Mouse (Mus musculus): ENCODE results near the gene Pgpep1. TPM values are rescaled to one million over a fixed set of nuclear protein-coding genes. Genes with fewer than 3 reads are reported as not detected.

Pgpep1 gene
- polyA plus RNA-seq, 1 experiment, result 30.2 TPM

DNA sequence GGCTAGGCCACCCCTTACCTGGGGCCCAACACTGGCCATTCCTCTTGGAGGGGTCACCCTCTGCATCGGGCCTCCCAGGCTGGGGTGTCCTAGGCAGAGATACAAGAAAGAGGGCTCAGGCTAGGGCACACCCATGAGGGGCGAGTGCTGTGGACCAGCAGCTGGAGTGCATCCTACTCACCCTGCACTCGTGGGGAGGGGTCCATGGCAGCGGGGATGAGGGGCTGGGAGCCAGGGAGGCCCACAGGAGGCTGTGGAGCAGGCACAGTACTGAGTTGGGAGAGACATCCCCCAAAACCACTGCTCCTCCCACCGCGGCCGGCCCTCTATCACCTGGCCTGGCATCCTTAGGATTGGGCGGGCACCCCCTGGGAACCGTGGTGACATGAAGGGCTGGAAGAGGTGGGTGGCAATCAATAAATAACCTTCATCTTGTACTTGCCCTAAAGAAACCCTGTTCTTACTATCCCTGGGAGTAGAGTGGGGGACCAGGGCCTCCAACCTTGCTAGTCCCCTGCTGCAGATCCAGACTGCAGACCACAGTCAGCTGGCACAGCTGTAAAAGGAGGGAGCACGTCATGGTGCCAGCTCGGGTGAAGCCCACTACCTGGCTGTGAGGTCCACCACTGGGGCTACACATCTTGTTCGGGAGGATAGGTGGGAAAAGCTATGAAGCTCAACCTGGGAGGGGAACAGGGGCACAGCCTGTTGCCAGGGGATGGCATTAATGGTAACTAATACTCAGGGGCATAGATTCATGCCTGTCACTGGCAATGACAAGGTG is 60.5 kb downstream of the Pgpep1 start:
- Histone ChIP-seq H3K4me3 (ENCODE audit: low read depth, low read length) (no peak overlapping the region), H3K27me3 (ENCODE audit: control insufficient read depth, insufficient read depth, low read length, poor library complexity, severe bottlenecking) (no peaks in the 10 kb centered on the region), H3K27ac (ENCODE audit: insufficient read depth, low read length) (no peak overlapping the region), H3K4me1 (ENCODE audit: control insufficient read depth, insufficient read depth, low read length) (peaks cover 12% of the 10 kb centered on the region), H3K9ac (ENCODE audit: low read depth, poor library complexity, severe bottlenecking) (no peak overlapping the region), H3K36me3 (ENCODE audit: control insufficient read depth, insufficient read depth, low read length, poor library complexity, severe bottlenecking) (peaks cover 5% of the 10 kb centered on the region; the same call in 1 of the 2 replicates), H3K9me3 (replicated peaks; ENCODE audit: control insufficient read depth, insufficient read depth, low read length, poor library complexity, severe bottlenecking) (no peaks in the 10 kb centered on the region)
- no peak for TF ChIP-seq POLR2A (IDR thresholded peaks at IDR 0.05; ENCODE audit: insufficient read depth, low read length)
- TF ChIP-seq EP300 (IDR thresholded peaks at IDR 0.05; ENCODE audit: insufficient read depth, low read depth, low read length), result no peak
- TF ChIP-seq CTCF (IDR thresholded peaks at IDR 0.05; ENCODE audit: low read depth, low read length), result no peak

DNA sequence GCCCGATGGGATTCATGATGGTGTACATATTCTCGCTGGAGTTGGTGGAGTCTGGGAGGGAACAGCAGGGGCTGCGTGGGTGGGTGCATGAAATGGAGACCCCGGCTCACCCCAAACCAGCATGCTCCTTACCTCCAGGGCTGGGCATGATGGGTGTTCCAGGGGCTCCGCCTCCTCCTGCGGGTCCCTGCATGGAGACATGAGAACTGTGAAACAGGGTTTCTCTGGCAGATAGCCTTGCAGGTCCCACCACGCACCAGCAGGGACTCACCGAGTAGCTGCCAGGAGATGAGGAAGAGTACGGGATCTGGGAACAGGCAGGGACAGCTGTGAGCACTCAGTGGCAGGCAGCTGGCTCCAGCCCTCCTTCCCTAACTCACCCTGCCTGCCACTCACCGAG is 61.5 kb downstream of the Pgpep1 start:
- no peak for TF ChIP-seq EP300 (IDR thresholded peaks at IDR 0.05; ENCODE audit: insufficient read depth, low read depth, low read length)
- no peak for TF ChIP-seq CTCF (IDR thresholded peaks at IDR 0.05; ENCODE audit: low read depth, low read length)
- TF ChIP-seq POLR2A (IDR thresholded peaks at IDR 0.05; ENCODE audit: insufficient read depth, low read length), result no peak
- Histone ChIP-seq H3K9me3 (replicated peaks; ENCODE audit: control insufficient read depth, insufficient read depth, low read length, poor library complexity, severe bottlenecking) (no peaks in the 10 kb centered on the region), H3K4me3 (ENCODE audit: low read depth, low read length) (peak overlapping the region; percentile 14), H3K27ac (ENCODE audit: insufficient read depth, low read length) (no peak overlapping the region), H3K9ac (ENCODE audit: low read depth, poor library complexity, severe bottlenecking) (peak overlapping the region; percentile 78), H3K4me1 (ENCODE audit: control insufficient read depth, insufficient read depth, low read length) (peaks cover 7% of the 10 kb centered on the region), H3K27me3 (ENCODE audit: control insufficient read depth, insufficient read depth, low read length, poor library complexity, severe bottlenecking) (no peaks in the 10 kb centered on the region), H3K36me3 (ENCODE audit: control insufficient read depth, insufficient read depth, low read length, poor library complexity, severe bottlenecking) (peaks cover 5% of the 10 kb centered on the region; the same call in 1 of the 2 replicates)

DNA sequence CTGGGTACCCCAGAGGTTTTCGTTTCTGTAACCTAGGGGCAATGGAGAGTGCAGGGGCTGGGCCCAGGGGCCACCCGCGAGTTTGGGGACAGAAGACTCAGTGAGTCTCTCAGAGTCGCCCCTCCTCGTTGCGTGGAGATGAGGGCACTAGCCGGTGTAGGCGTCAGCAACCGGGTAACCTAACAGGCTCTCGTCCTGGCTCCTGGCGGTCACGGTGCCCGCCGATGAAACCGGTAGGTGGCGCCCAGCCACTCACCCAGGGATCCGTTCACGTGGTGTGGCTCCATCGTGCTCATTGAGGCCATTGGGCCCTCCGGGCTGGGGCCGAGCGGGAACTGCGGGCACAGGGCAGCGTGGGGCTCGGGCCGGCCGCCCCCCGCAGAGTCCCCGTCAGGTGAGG is 61.9 kb downstream of the Pgpep1 start:
- H3K27ac ChIP-seq (ENCODE audit: insufficient read depth, low read length), result no peak overlapping the region
- H3K27me3 ChIP-seq (ENCODE audit: control insufficient read depth, insufficient read depth, low read length, poor library complexity, severe bottlenecking), result no peaks in the 10 kb centered on the region
- H3K36me3 ChIP-seq (ENCODE audit: control insufficient read depth, insufficient read depth, low read length, poor library complexity, severe bottlenecking), result peaks cover 5% of the 10 kb centered on the region; the same call in 1 of the 2 replicates
- TF ChIP-seq POLR2A (IDR thresholded peaks at IDR 0.05; ENCODE audit: insufficient read depth, low read length) (no peak), EP300 (IDR thresholded peaks at IDR 0.05; ENCODE audit: insufficient read depth, low read depth, low read length) (0 out of 2 replicates have a peak, but pooled peaks have one; percentile 37), CTCF (IDR thresholded peaks at IDR 0.05; ENCODE audit: low read depth, low read length) (peak; percentile 63)
- H3K9ac ChIP-seq (ENCODE audit: low read depth, poor library complexity, severe bottlenecking), result peak overlapping the region; percentile 78
- peak overlapping the region; percentile 48 for H3K4me3 ChIP-seq (ENCODE audit: low read depth, low read length)
- no peaks in the 10 kb centered on the region for H3K9me3 ChIP-seq (replicated peaks; ENCODE audit: control insufficient read depth, insufficient read depth, low read length, poor library complexity, severe bottlenecking)
- H3K4me1 ChIP-seq (ENCODE audit: control insufficient read depth, insufficient read depth, low read length), result peaks cover 7% of the 10 kb centered on the region

DNA sequence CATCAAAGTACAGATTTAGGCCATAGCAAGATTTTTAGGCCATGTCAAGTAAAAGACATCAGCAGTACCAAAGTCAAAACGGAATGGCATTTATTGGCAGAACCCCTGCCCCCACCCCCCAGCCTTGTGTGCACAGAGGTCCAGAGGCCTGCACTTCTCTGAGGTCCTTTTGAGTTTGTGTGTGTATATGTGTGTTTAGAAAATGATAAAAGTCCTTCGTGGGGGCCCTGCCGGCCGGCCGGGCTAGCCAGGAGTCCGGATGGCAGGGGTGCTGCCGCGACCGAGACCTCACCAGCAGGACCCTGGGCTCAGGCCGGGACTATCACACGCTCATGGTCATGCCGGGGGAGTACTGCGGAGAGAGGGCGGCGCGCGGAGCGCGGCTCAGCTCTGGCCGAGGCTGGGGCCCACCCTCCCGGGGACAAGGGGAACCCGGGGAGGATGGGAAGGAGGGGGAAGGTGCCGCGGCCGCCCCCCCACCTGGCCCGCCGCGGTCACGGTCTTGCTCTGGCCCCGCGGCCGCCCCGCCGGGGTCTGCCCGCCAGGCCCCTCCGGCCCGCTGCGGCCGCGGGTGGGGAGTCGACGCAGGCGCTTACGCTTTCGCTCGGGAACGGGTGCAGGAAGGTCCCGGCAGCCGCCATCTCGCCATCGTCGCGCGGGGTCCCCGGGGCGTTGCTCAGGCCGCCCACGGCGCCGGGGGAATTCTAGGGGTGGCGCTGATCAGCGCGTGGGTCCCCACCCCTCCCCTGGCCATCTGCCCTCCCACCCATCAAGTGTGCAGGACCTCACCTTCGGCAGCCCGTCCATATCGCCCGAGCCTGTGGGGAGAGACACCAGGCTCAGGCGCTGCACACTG is 62.5 kb downstream of the Pgpep1 start:
- Histone ChIP-seq H3K4me3 (ENCODE audit: low read depth, low read length) (peak overlapping the region; percentile 48), H3K27ac (ENCODE audit: insufficient read depth, low read length) (no peak overlapping the region), H3K4me1 (ENCODE audit: control insufficient read depth, insufficient read depth, low read length) (peaks cover 9% of the 10 kb centered on the region), H3K27me3 (ENCODE audit: control insufficient read depth, insufficient read depth, low read length, poor library complexity, severe bottlenecking) (no peaks in the 10 kb centered on the region), H3K9ac (ENCODE audit: low read depth, poor library complexity, severe bottlenecking) (peak overlapping the region; percentile 78), H3K36me3 (ENCODE audit: control insufficient read depth, insufficient read depth, low read length, poor library complexity, severe bottlenecking) (peaks cover 5% of the 10 kb centered on the region; the same call in 1 of the 2 replicates), H3K9me3 (replicated peaks; ENCODE audit: control insufficient read depth, insufficient read depth, low read length, poor library complexity, severe bottlenecking) (no peaks in the 10 kb centered on the region)
- no peak for TF ChIP-seq CTCF (IDR thresholded peaks at IDR 0.05; ENCODE audit: low read depth, low read length)
- TF ChIP-seq EP300 (IDR thresholded peaks at IDR 0.05; ENCODE audit: insufficient read depth, low read depth, low read length), result no peak
- no peak for TF ChIP-seq POLR2A (IDR thresholded peaks at IDR 0.05; ENCODE audit: insufficient read depth, low read length)

DNA sequence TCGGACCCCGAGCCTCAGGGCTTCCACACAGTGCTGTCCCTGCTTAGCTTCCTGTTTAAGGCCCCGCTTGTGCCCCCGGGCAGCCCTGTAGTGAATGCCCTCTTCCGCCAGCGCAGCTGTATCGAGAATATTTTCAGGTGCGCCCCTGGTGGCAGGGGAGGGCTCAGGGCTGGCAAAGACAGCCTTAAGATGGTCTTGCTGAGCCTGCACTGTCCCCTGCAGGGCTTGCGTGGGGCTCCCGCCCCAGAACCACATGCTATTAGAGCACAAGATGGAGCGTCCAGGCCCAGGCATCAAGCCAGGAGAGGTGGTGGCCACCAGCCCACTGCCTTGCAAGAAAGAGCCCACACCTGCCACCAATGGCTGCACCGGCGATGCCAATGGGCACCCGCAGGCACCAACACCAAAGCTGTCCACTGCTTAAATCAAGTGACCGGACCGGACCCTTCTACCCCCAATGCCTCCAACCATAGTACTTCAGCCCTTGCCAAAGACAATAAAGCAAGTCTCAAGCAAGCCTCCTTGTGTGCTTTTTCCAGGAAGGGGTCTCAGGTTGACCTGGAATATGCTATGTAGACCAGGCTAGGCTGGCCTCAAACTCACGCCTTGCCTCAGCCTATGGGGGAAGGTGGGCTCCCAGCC is 63.3 kb downstream of the Pgpep1 start:
- Histone ChIP-seq H3K27ac (ENCODE audit: insufficient read depth, low read length) (no peak overlapping the region), H3K9ac (ENCODE audit: low read depth, poor library complexity, severe bottlenecking) (no peak overlapping the region)

More for the DNA sequence above, 63.3 kb downstream of the Pgpep1 start:
- peaks cover 5% of the 10 kb centered on the region; the same call in 1 of the 2 replicates for H3K36me3 ChIP-seq (ENCODE audit: control insufficient read depth, insufficient read depth, low read length, poor library complexity, severe bottlenecking)
- H3K4me3 ChIP-seq (ENCODE audit: low read depth, low read length), result no peak overlapping the region
- TF ChIP-seq EP300 (IDR thresholded peaks at IDR 0.05; ENCODE audit: insufficient read depth, low read depth, low read length) (no peak), POLR2A (IDR thresholded peaks at IDR 0.05; ENCODE audit: insufficient read depth, low read length) (no peak), CTCF (IDR thresholded peaks at IDR 0.05; ENCODE audit: low read depth, low read length) (peak; percentile 42)
- H3K27me3 ChIP-seq (ENCODE audit: control insufficient read depth, insufficient read depth, low read length, poor library complexity, severe bottlenecking), result no peaks in the 10 kb centered on the region
- H3K9me3 ChIP-seq (replicated peaks; ENCODE audit: control insufficient read depth, insufficient read depth, low read length, poor library complexity, severe bottlenecking), result no peaks in the 10 kb centered on the region
- H3K4me1 ChIP-seq (ENCODE audit: control insufficient read depth, insufficient read depth, low read length), result peaks cover 7% of the 10 kb centered on the region

Other genes with a start within 250 kb of the Pgpep1 start
- gene Crtc1, start 220.8 kb downstream of the Pgpep1 start, polyA plus RNA-seq (2011; ENCODE audit: insufficient read depth, insufficient read length, low read depth, missing spikeins), result 7.7 and 9.6 TPM in 2 replicates
- 27.4 and 33.7 TPM in 2 replicates for gene Klhl26, start 183.4 kb downstream of the Pgpep1 start, polyA plus RNA-seq (2011; ENCODE audit: insufficient read depth, insufficient read length, low read depth, missing spikeins)
- 3.3 and 4.2 TPM in 2 replicates for gene Tmem59l, start 173.0 kb downstream of the Pgpep1 start, polyA plus RNA-seq (2011; ENCODE audit: insufficient read depth, insufficient read length, low read depth, missing spikeins)
- 6.1 and 7.5 TPM in 2 replicates for gene Crlf1, start 167.2 kb downstream of the Pgpep1 start, polyA plus RNA-seq (2011; ENCODE audit: insufficient read depth, insufficient read length, low read depth, missing spikeins)
- 40.0 and 43.7 TPM in 2 replicates for gene Rex1bd, start 153.6 kb downstream of the Pgpep1 start, polyA plus RNA-seq (2011; ENCODE audit: insufficient read depth, insufficient read length, low read depth, missing spikeins)
- 1,157 and 1,272 TPM in 2 replicates for gene Uba52, start 149.6 kb downstream of the Pgpep1 start, polyA plus RNA-seq (2011; ENCODE audit: insufficient read depth, insufficient read length, low read depth, missing spikeins)
- 80.5 and 87.3 TPM in 2 replicates for gene Fkbp8, start 132.7 kb downstream of the Pgpep1 start, polyA plus RNA-seq (2011; ENCODE audit: insufficient read depth, insufficient read length, low read depth, missing spikeins)
- gene Kxd1, start 132.4 kb downstream of the Pgpep1 start, polyA plus RNA-seq (2011; ENCODE audit: insufficient read depth, insufficient read length, low read depth, missing spikeins), result 57.4 and 63.5 TPM in 2 replicates
- 12.4 and 13.2 TPM in 2 replicates for gene Ell, start 120.9 kb downstream of the Pgpep1 start, polyA plus RNA-seq (2011; ENCODE audit: insufficient read depth, insufficient read length, low read depth, missing spikeins)
- 61.5 and 72.3 TPM in 2 replicates for gene Isyna1, start 66.0 kb downstream of the Pgpep1 start, polyA plus RNA-seq (2011; ENCODE audit: insufficient read depth, insufficient read length, low read depth, missing spikeins)
- 49.9 and 50.2 TPM in 2 replicates for gene Ssbp4, start 51.5 kb downstream of the Pgpep1 start, polyA plus RNA-seq (2011; ENCODE audit: insufficient read depth, insufficient read length, low read depth, missing spikeins)
- gene Lrrc25, start 44.2 kb downstream of the Pgpep1 start, polyA plus RNA-seq (2011; ENCODE audit: insufficient read depth, insufficient read length, low read depth, missing spikeins), result not detected in 2 replicates
- gene Gdf15, start 27.9 kb downstream of the Pgpep1 start, polyA plus RNA-seq (2011; ENCODE audit: insufficient read depth, insufficient read length, low read depth, missing spikeins), result 1.9 and 2.1 TPM in 2 replicates
- gene Lsm4, start 12.9 kb upstream of the Pgpep1 start, polyA plus RNA-seq (2011; ENCODE audit: insufficient read depth, insufficient read length, low read depth, missing spikeins), result 211 TPM in 2 replicates
- 56.6 and 66.4 TPM in 2 replicates for gene Jund, start 38.6 kb upstream of the Pgpep1 start, polyA plus RNA-seq (2011; ENCODE audit: insufficient read depth, insufficient read length, low read depth, missing spikeins)
- not detected in 2 replicates for gene Iqcn, start 43.1 kb upstream of the Pgpep1 start, polyA plus RNA-seq (2011; ENCODE audit: insufficient read depth, insufficient read length, low read depth, missing spikeins)
- 0.99 and 2.5 TPM in 2 replicates for gene Gm3336, start 58.2 kb upstream of the Pgpep1 start, polyA plus RNA-seq (2011; ENCODE audit: insufficient read depth, insufficient read length, low read depth, missing spikeins)
- gene Pde4c, start 63.3 kb upstream of the Pgpep1 start, polyA plus RNA-seq (2011; ENCODE audit: insufficient read depth, insufficient read length, low read depth, missing spikeins), result 1.9 and 2.3 TPM in 2 replicates
- gene Rab3a, start 94.3 kb upstream of the Pgpep1 start, polyA plus RNA-seq (2011; ENCODE audit: insufficient read depth, insufficient read length, low read depth, missing spikeins), result 6.2 and 6.3 TPM in 2 replicates
- 17.7 and 19.1 TPM in 2 replicates for gene Mpv17l2, start 100.6 kb upstream of the Pgpep1 start, polyA plus RNA-seq (2011; ENCODE audit: insufficient read depth, insufficient read length, low read depth, missing spikeins)
- gene Pik3r2, start 116.3 kb upstream of the Pgpep1 start, polyA plus RNA-seq (2011; ENCODE audit: insufficient read depth, insufficient read length, low read depth, missing spikeins), result 20.1 and 25.1 TPM in 2 replicates
- gene Mast3, start 144.7 kb upstream of the Pgpep1 start, polyA plus RNA-seq (2011; ENCODE audit: insufficient read depth, insufficient read length, low read depth, missing spikeins), result 9.1 and 10.9 TPM in 2 replicates
- gene Il12rb1, start 148.1 kb upstream of the Pgpep1 start, polyA plus RNA-seq (2011; ENCODE audit: insufficient read depth, insufficient read length, low read depth, missing spikeins), result 1.1 and 2.0 TPM in 2 replicates
- 11.1 and 12.1 TPM in 2 replicates for gene Arrdc2, start 179.3 kb upstream of the Pgpep1 start, polyA plus RNA-seq (2011; ENCODE audit: insufficient read depth, insufficient read length, low read depth, missing spikeins)
- 3.2 and 3.5 TPM in 2 replicates for gene Kcnn1, start 202.9 kb upstream of the Pgpep1 start, polyA plus RNA-seq (2011; ENCODE audit: insufficient read depth, insufficient read length, low read depth, missing spikeins)
- gene Ccdc124, start 213.5 kb upstream of the Pgpep1 start, polyA plus RNA-seq (2011; ENCODE audit: insufficient read depth, insufficient read length, low read depth, missing spikeins), result 62.8 and 67.2 TPM in 2 replicates
- gene Slc5a5, start 232.4 kb upstream of the Pgpep1 start, polyA plus RNA-seq (2011; ENCODE audit: insufficient read depth, insufficient read length, low read depth, missing spikeins), result 13.3 TPM in 2 replicates
- gene Rpl18a, start 237.0 kb upstream of the Pgpep1 start, polyA plus RNA-seq (2011; ENCODE audit: insufficient read depth, insufficient read length, low read depth, missing spikeins), result 2,473 and 2,707 TPM in 2 replicates
- 32.8 and 37.3 TPM in 2 replicates for gene Map1s, start 245.5 kb upstream of the Pgpep1 start, polyA plus RNA-seq (2011; ENCODE audit: insufficient read depth, insufficient read length, low read depth, missing spikeins)

Measured in ES-Bruce4 (cell line).